Mouse (Mus musculus): ENCODE measurements around the gene Gm20538. TPM values are rescaled to one million over a fixed set of nuclear protein-coding genes. Genes with fewer than 3 reads are reported as not detected.

The Gm20538 gene
- polyA plus RNA-seq, 1 experiment from 2014 or later, result not detected

DNA sequence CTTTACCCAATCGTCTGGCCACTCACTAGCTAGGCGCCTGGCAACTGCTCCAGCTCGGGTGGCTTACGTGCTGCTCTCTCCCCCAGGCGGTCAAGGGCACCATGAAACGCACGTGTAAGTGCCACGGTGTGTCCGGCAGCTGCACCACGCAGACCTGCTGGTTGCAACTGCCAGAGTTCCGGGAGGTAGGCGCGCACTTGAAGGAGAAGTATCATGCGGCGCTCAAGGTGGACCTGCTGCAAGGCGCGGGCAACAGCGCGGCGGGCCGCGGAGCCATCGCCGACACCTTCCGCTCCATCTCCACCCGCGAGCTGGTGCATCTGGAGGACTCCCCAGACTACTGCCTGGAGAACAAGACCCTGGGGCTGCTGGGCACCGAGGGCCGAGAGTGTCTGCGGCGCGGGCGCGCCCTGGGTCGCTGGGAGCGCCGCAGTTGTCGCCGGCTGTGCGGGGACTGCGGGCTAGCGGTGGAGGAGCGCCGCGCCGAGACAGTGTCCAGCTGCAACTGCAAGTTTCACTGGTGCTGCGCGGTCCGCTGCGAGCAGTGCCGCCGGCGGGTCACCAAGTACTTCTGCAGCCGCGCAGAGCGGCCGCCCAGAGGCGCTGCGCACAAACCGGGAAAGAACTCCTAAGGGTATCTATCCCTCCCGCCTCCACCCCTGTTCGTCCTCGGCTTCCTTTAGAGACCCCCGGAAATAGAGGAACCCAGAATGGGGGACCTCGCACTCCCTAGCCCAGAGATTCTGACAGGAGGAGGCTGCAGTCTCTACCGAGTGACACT lies 41.0 kb downstream of the Gm20538 start:
- peak overlapping the region; percentile 89 for H3K4me2 ChIP-seq (replicated peaks; ENCODE audit: low read depth, low read length)
- H3K4me1 ChIP-seq (ENCODE audit: control insufficient read depth, insufficient read depth, low read length), result peaks cover 18% of the 10 kb centered on the region; the same call in 1 of the 2 replicates
- H3K36me3 ChIP-seq (ENCODE audit: control insufficient read depth, insufficient read depth, low read length), result no peaks in the 10 kb centered on the region
- no peak overlapping the region for H3K27ac ChIP-seq (ENCODE audit: low read length)
- peak overlapping the region; percentile 38 for H3K4me3 ChIP-seq (ENCODE audit: low read depth, low read length)
- ATAC-seq (ENCODE audit: insufficient number of reproducible peaks, insufficient read depth, low FRiP score, low read depth), result 0 out of 2 replicates have a peak, but pooled peaks have one; percentile 47
- H3K9me3 ChIP-seq (ENCODE audit: control insufficient read depth, low read depth, low read length), result no peaks in the 10 kb centered on the region
- peaks cover 29% of the 10 kb centered on the region; the same call in 1 of the 2 replicates for H3K27me3 ChIP-seq (ENCODE audit: control insufficient read depth, insufficient read depth, low read length)
- 1% methylated on average over 66 of the region's 66 CpGs for WGBS
- no peak overlapping the region for H3K9ac ChIP-seq (replicated peaks; ENCODE audit: low read depth, low read length)

- Histone ChIP-seq H3K4me2 (replicated peaks; ENCODE audit: low read depth, low read length) (peak overlapping the region; percentile 89; the same call in 1 of the 2 replicates), H3K4me3 (ENCODE audit: low read depth, low read length) (no peak overlapping the region), H3K27ac (ENCODE audit: low read length) (no peak overlapping the region), H3K9me3 (ENCODE audit: control insufficient read depth, low read depth, low read length) (no peaks in the 10 kb centered on the region), H3K36me3 (ENCODE audit: control insufficient read depth, insufficient read depth, low read length) (no peaks in the 10 kb centered on the region), H3K4me1 (ENCODE audit: control insufficient read depth, insufficient read depth, low read length) (peaks cover 18% of the 10 kb centered on the region; the same call in 1 of the 2 replicates), H3K27me3 (ENCODE audit: control insufficient read depth, insufficient read depth, low read length) (peaks cover 29% of the 10 kb centered on the region; the same call in 1 of the 2 replicates), H3K9ac (replicated peaks; ENCODE audit: low read depth, low read length) (no peak overlapping the region)
- no peak for ATAC-seq (ENCODE audit: insufficient number of reproducible peaks, insufficient read depth, low FRiP score, low read depth)
- 5% methylated on average over 12 of the region's 12 CpGs for WGBS
These were observed 42.0 kb downstream of the Gm20538 start for GRCm38 (mm10) chr19:44510534-44511175.

GRCm38 (mm10) chr19:44502741-44503140 lies 49.9 kb downstream of the Gm20538 start:
- no peaks in the 10 kb centered on the region for H3K4me1 ChIP-seq (ENCODE audit: control insufficient read depth, insufficient read depth, low read length)
- no peak for ATAC-seq (ENCODE audit: insufficient number of reproducible peaks, insufficient read depth, low FRiP score, low read depth)
- H3K9me3 ChIP-seq (ENCODE audit: control insufficient read depth, low read depth, low read length), result no peaks in the 10 kb centered on the region
- no peaks in the 10 kb centered on the region for H3K27me3 ChIP-seq (ENCODE audit: control insufficient read depth, insufficient read depth, low read length)
- WGBS, result 74% methylated on average over 4 of the region's 4 CpGs
- H3K4me2 ChIP-seq (replicated peaks; ENCODE audit: low read depth, low read length), result no peak overlapping the region
- H3K27ac ChIP-seq (ENCODE audit: low read length), result no peak overlapping the region
- H3K36me3 ChIP-seq (ENCODE audit: control insufficient read depth, insufficient read depth, low read length), result no peaks in the 10 kb centered on the region
- no peak overlapping the region for H3K4me3 ChIP-seq (ENCODE audit: low read depth, low read length)
- H3K9ac ChIP-seq (replicated peaks; ENCODE audit: low read depth, low read length), result no peak overlapping the region

GRCm38 (mm10) chr19:44501925-44502324 lies 50.7 kb downstream of the Gm20538 start:
- H3K4me3 ChIP-seq (ENCODE audit: low read depth, low read length), result no peak overlapping the region
- ATAC-seq (ENCODE audit: insufficient number of reproducible peaks, insufficient read depth, low FRiP score, low read depth), result no peak
- WGBS, result 58% methylated on average over 6 of the region's 6 CpGs
- no peak overlapping the region for H3K27ac ChIP-seq (ENCODE audit: low read length)
- no peaks in the 10 kb centered on the region for H3K27me3 ChIP-seq (ENCODE audit: control insufficient read depth, insufficient read depth, low read length)
- H3K9me3 ChIP-seq (ENCODE audit: control insufficient read depth, low read depth, low read length), result no peaks in the 10 kb centered on the region
- H3K4me2 ChIP-seq (replicated peaks; ENCODE audit: low read depth, low read length), result no peak overlapping the region
- H3K9ac ChIP-seq (replicated peaks; ENCODE audit: low read depth, low read length), result no peak overlapping the region
- no peaks in the 10 kb centered on the region for H3K36me3 ChIP-seq (ENCODE audit: control insufficient read depth, insufficient read depth, low read length)
- H3K4me1 ChIP-seq (ENCODE audit: control insufficient read depth, insufficient read depth, low read length), result no peaks in the 10 kb centered on the region

- H3K36me3 ChIP-seq (ENCODE audit: control insufficient read depth, insufficient read depth, low read length), result no peaks in the 10 kb centered on the region
- 35% methylated on average over 5 of the region's 5 CpGs for WGBS
- no peaks in the 10 kb centered on the region for H3K9me3 ChIP-seq (ENCODE audit: control insufficient read depth, low read depth, low read length)
- no peak overlapping the region for H3K4me2 ChIP-seq (replicated peaks; ENCODE audit: low read depth, low read length)
- H3K27ac ChIP-seq (ENCODE audit: low read length), result no peak overlapping the region
- no peak overlapping the region for H3K9ac ChIP-seq (replicated peaks; ENCODE audit: low read depth, low read length)
- no peaks in the 10 kb centered on the region for H3K4me1 ChIP-seq (ENCODE audit: control insufficient read depth, insufficient read depth, low read length)
- no peak overlapping the region for H3K4me3 ChIP-seq (ENCODE audit: low read depth, low read length)
- no peak for ATAC-seq (ENCODE audit: insufficient number of reproducible peaks, insufficient read depth, low FRiP score, low read depth)
- no peaks in the 10 kb centered on the region for H3K27me3 ChIP-seq (ENCODE audit: control insufficient read depth, insufficient read depth, low read length)
These were observed 52.4 kb downstream of the Gm20538 start for GRCm38 (mm10) chr19:44500240-44500639.

- Histone ChIP-seq H3K36me3 (ENCODE audit: control insufficient read depth, insufficient read depth, low read length) (no peaks in the 10 kb centered on the region), H3K4me3 (ENCODE audit: low read depth, low read length) (no peak overlapping the region), H3K27ac (ENCODE audit: low read length) (no peak overlapping the region), H3K4me2 (replicated peaks; ENCODE audit: low read depth, low read length) (no peak overlapping the region), H3K27me3 (ENCODE audit: control insufficient read depth, insufficient read depth, low read length) (0 out of 2 replicates have a peak, but pooled peaks cover 2% of the 10 kb centered on the region), H3K4me1 (ENCODE audit: control insufficient read depth, insufficient read depth, low read length) (no peaks in the 10 kb centered on the region), H3K9me3 (ENCODE audit: control insufficient read depth, low read depth, low read length) (no peaks in the 10 kb centered on the region), H3K9ac (replicated peaks; ENCODE audit: low read depth, low read length) (no peak overlapping the region)
- WGBS, result 60% methylated on average over 6 of the region's 6 CpGs
- no peak for ATAC-seq (ENCODE audit: insufficient number of reproducible peaks, insufficient read depth, low FRiP score, low read depth)
These were observed 53.7 kb downstream of the Gm20538 start for GRCm38 (mm10) chr19:44498936-44499335.

DNA sequence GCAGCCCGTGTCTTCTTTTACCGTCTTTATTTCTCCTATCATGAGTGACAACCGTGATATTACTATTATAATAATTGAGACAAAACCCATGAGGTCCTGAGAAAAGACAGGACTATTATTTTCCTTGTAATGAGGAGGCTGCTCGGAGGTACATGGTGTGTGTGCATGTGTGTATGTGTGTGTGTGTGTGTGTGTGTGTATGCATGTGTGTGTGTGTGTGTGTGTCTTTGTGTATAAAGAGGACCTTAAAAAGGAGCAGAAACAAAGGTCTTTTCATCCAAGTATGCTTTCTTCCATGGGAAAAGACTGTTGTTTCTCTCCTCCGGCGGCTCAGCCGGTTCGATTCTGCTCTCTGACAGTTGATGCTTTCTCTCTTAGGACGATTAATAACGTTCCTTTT lies 55.7 kb downstream of the Gm20538 start:
- H3K27ac ChIP-seq (ENCODE audit: low read length), result no peak overlapping the region
- no peak overlapping the region for H3K4me3 ChIP-seq (ENCODE audit: low read depth, low read length)
- no peak for ATAC-seq (ENCODE audit: insufficient number of reproducible peaks, insufficient read depth, low FRiP score, low read depth)
- WGBS, result 68% methylated on average over 10 of the region's 10 CpGs
- H3K9me3 ChIP-seq (ENCODE audit: control insufficient read depth, low read depth, low read length), result no peaks in the 10 kb centered on the region
- no peak overlapping the region for H3K9ac ChIP-seq (replicated peaks; ENCODE audit: low read depth, low read length)
- 0 out of 2 replicates have a peak, but pooled peaks cover 2% of the 10 kb centered on the region for H3K27me3 ChIP-seq (ENCODE audit: control insufficient read depth, insufficient read depth, low read length)
- no peaks in the 10 kb centered on the region for H3K36me3 ChIP-seq (ENCODE audit: control insufficient read depth, insufficient read depth, low read length)
- no peak overlapping the region for H3K4me2 ChIP-seq (replicated peaks; ENCODE audit: low read depth, low read length)
- no peaks in the 10 kb centered on the region for H3K4me1 ChIP-seq (ENCODE audit: control insufficient read depth, insufficient read depth, low read length)

DNA sequence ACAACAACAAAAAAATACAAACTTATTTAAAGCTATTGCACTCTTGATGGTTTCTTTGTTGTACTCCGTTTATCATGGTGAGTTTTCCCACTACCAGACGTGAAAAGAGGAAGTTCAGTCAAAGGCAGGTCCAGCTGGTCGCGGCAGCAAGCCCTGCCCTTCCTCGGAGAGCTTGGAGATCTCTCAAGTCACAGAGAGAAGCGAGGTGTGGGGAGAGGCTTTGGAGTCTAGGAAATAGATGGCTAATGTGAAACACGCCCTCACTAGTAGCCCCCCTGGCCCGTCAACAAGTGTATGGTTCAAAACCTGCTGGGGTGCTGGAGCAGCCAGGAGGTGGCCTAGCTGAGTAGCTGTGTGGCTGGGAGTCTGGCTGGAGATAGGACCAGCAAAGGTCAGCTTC lies 56.1 kb downstream of the Gm20538 start:
- H3K36me3 ChIP-seq (ENCODE audit: control insufficient read depth, insufficient read depth, low read length), result no peaks in the 10 kb centered on the region
- H3K9me3 ChIP-seq (ENCODE audit: control insufficient read depth, low read depth, low read length), result no peaks in the 10 kb centered on the region
- H3K9ac ChIP-seq (replicated peaks; ENCODE audit: low read depth, low read length), result no peak overlapping the region
- no peaks in the 10 kb centered on the region for H3K4me1 ChIP-seq (ENCODE audit: control insufficient read depth, insufficient read depth, low read length)
- H3K27ac ChIP-seq (ENCODE audit: low read length), result no peak overlapping the region
- WGBS, result 57% methylated on average over 8 of the region's 8 CpGs
- H3K4me2 ChIP-seq (replicated peaks; ENCODE audit: low read depth, low read length), result no peak overlapping the region
- 0 out of 2 replicates have a peak, but pooled peaks cover 2% of the 10 kb centered on the region for H3K27me3 ChIP-seq (ENCODE audit: control insufficient read depth, insufficient read depth, low read length)
- H3K4me3 ChIP-seq (ENCODE audit: low read depth, low read length), result no peak overlapping the region
- no peak for ATAC-seq (ENCODE audit: insufficient number of reproducible peaks, insufficient read depth, low FRiP score, low read depth)

Measured in stomach, embryonic 14.5 days (tissue).